Mouse (Mus musculus) kidney, embryonic 16.5 days (tissue): Measurements from ENCODE around the gene Dnaja4. TPM values are rescaled to one million over a fixed set of nuclear protein-coding genes. Genes with fewer than 3 reads are reported as not detected.
A peak's percentile ranks its signal among the peaks of the same experiment; 100 is the strongest.

Source experiments
- ATAC-seq: fragments of 200-750 bp; cut with Nextera tagmentation; 2 replicates; pipeline ENCODE4 v1.8.0; 2017; ENCODE audit warnings: moderate TSS enrichment; ENCODE audit not compliant: low FRiP score, low TSS enrichment
- H3K27ac ChIP-seq: fragments of 300-500 bp; sonication (generic); 2 replicates; pipeline ENCODE4 v1.5.1; 2014; ENCODE audit warnings: low read length
- H3K27me3 ChIP-seq: fragments of 300-500 bp; sonication (generic); 2 replicates; pipeline ENCODE4 v1.6.1; 2014; ENCODE audit warnings: low read length, control low read depth, mixed read lengths; ENCODE audit not compliant: insufficient read depth
- H3K36me3 ChIP-seq: fragments of 300-500 bp; sonication (generic); 2 replicates; pipeline ENCODE4 v1.6.1; 2014; ENCODE audit warnings: low read length, control low read depth, mixed read lengths; ENCODE audit not compliant: insufficient read depth
- H3K4me1 ChIP-seq: fragments of 300-500 bp; sonication (generic); 2 replicates; pipeline ENCODE4 v1.6.1; 2014; ENCODE audit warnings: low read length, control low read depth, mixed read lengths; ENCODE audit not compliant: insufficient read depth
- H3K4me2 ChIP-seq: fragments of 300-500 bp; sonication (generic); replicated peaks from 2 replicates; pipeline ENCODE4 v1.6.1; 2014; ENCODE audit warnings: low read depth, low read length
- H3K4me3 ChIP-seq: fragments of 300-500 bp; sonication (generic); 2 replicates; pipeline ENCODE4 v1.5.1; 2014; ENCODE audit warnings: mild to moderate bottlenecking, low read length
- H3K9ac ChIP-seq: fragments of 300-500 bp; sonication (generic); replicated peaks from 2 replicates; pipeline ENCODE4 v1.6.1; 2014; ENCODE audit warnings: low read length
- H3K9me3 ChIP-seq: fragments of 300-500 bp; sonication (generic); 2 replicates; pipeline ENCODE4 v1.6.1; 2016; ENCODE audit warnings: low read length, control low read depth
- WGBS: fragments of 180-500 bp; shearing (Covaris S2); extraction: QIAGEN DNeasy Blood & Tissue Kit; methylation state at CpG from one replicate; pipeline ENCODE4 v1.1.7; 2014; 5-methylcytosine and 5-hydroxymethylcytosine counted together
- polyA plus RNA-seq: library from polyadenylated mRNA; unstranded; fragments of >200 nt; fragmentation: Nextera tagmentation; extraction: Ambion mirVana; gene quantifications from 2 replicates; pipeline ENCODE4 v1.2.1, GENCODE M21; 2015

The Dnaja4 gene
- 3.1 and 3.7 TPM in 2 replicates for polyA plus RNA-seq

DNA sequence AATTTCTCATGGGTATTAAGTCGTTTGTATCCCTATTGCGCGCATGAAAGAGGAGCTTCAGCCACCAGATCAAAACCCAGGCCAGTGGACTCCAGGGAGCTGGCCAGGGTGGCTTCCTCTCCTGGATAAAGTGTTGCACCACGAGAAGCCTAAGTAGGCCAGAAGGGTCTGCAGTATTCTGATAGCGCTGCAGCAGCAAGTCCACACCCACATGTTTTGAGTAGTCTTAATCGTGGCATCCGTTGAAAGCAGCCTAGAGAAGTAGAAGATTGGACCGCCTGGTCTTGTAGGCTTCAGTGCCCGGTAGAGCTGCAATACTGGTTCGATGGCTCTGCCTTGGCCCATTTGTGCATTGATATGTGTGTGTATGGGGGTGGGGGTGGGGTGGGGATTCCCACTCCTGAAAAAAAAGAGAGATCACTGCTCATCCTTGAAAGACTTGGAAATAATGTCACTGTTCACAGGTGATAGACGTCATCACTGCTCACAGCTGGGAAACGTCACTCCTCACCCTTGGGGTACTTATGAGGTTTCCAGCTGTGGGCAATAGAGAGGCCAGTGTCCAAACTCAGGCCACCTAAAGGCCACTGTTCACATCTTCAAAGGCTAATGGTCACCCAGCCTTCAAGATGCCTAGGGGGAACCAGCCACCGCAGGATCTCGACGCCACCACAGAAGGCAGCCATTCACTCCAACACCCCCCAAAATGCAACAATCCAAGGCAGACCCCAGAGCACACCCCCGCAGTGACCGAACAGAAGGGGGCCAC lies at the start of gene Dnaja4:
Gene Dnaja4, plus strand, starts transcription at position 556 of the 769 bp plus-strand sequence.
- H3K27ac ChIP-seq = no peak within 1 kb of the TSS
- 61% methylated on average over 17 of the region's 17 CpGs for WGBS

DNA sequence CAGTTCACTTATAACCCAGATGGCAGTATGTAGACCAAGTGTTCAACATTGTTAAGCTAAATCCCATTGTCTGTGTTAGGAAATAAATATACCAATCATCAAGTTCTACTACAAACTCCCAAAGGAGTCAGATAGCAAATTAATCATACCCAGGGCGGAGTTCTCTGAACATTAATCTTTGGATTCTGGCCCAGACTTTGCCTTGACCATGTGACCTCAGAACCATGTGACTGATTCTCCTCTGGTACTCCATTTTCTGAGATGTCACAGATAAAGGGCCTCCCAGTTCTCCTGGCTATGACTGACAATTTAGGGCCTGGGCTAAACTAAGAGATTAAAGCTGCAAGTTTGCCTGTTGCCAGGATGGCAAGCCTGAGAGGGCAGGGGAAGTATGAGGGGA lies 49.3 kb upstream of the Dnaja4 start:
- Histone ChIP-seq H3K27me3 (no peaks in the 10 kb centered on the region), H3K4me3 (no peak overlapping the region), H3K36me3 (no peaks in the 10 kb centered on the region), H3K4me2 (no peak overlapping the region), H3K27ac (no peak overlapping the region), H3K9me3 (no peaks in the 10 kb centered on the region), H3K9ac (no peak overlapping the region), H3K4me1 (no peaks in the 10 kb centered on the region)
- ATAC-seq = no peak
- 69% methylated on average over 1 of the region's 1 CpGs for WGBS

More for the DNA sequence above, at the start of gene Dnaja4:
- H3K9me3 ChIP-seq = no peaks in the 10 kb centered on the region
- ATAC-seq = peak; percentile 43
- peak within 1 kb of the TSS; percentile 96 for H3K4me2 ChIP-seq
- no peaks in the 10 kb centered on the region for H3K36me3 ChIP-seq
- H3K27me3 ChIP-seq = peaks cover 26% of the 10 kb centered on the region
- H3K4me1 ChIP-seq = peaks cover 9% of the 10 kb centered on the region; the same call in 1 of the 2 replicates
- H3K4me3 ChIP-seq = peak within 1 kb of the TSS; percentile 74
- H3K9ac ChIP-seq = peak within 1 kb of the TSS; percentile 76

DNA sequence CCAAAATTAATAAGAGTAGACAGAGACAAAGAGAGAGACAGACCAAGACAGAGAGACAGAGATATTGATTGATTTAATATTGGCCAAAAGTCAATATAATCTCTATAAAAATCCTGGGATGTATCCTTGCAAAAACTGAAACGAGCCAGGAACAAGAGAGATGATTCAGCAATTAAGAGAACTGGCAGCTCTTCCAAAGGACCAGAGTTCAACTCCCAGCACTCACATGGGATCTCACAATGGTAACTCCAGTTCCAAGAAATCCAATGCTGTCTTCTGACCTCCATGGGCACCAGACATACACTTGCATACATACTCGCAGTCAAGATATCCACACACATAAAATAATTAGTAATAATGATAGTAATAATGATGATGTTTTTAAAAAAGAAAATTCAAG lies 45.9 kb upstream of the Dnaja4 start:
- Histone ChIP-seq H3K9me3 (no peaks in the 10 kb centered on the region), H3K9ac (no peak overlapping the region), H3K27me3 (no peaks in the 10 kb centered on the region), H3K4me2 (no peak overlapping the region), H3K36me3 (no peaks in the 10 kb centered on the region), H3K27ac (no peak overlapping the region), H3K4me3 (no peak overlapping the region), H3K4me1 (no peaks in the 10 kb centered on the region)
- ATAC-seq = no peak
- WGBS = 86% methylated on average over 2 of the region's 2 CpGs

DNA sequence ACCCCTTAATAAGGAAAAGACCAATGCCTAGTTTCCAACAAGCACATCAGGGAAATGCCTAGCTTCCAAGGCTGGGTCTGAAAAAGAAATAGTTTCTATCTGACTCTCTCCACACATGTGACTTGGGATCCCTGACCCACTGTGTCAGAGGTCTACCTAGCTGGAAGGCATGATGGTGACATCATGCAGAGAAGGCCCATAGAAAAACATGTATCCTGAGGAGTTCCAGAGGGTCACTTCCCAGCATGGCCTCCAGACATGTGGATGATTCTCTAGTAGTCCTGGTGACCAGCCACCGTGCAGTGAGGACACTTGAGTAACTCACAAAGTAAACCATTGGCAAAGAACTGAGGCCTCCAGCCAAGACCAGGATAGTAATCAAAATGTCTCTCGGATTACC lies 42.8 kb upstream of the Dnaja4 start:
- 68% methylated on average over 2 of the region's 2 CpGs for WGBS

GRCm38 (mm10) chr9:54656402-54656801 lies 42.3 kb upstream of the Dnaja4 start:
- H3K4me2 ChIP-seq = no peak overlapping the region
- no peaks in the 10 kb centered on the region for H3K27me3 ChIP-seq
- H3K27ac ChIP-seq = no peak overlapping the region
- peaks cover under 1% of the 10 kb centered on the region; the same call in 1 of the 2 replicates for H3K4me1 ChIP-seq
- no peak overlapping the region for H3K4me3 ChIP-seq
- no peaks in the 10 kb centered on the region for H3K36me3 ChIP-seq
- WGBS = 79% methylated on average over 6 of the region's 6 CpGs
- no peak for ATAC-seq
- no peak overlapping the region for H3K9ac ChIP-seq
- H3K9me3 ChIP-seq = no peaks in the 10 kb centered on the region

More for the DNA sequence above, 42.8 kb upstream of the Dnaja4 start:
- ATAC-seq = no peak
- Histone ChIP-seq H3K9me3 (no peaks in the 10 kb centered on the region), H3K9ac (no peak overlapping the region), H3K4me3 (no peak overlapping the region), H3K27me3 (no peaks in the 10 kb centered on the region), H3K4me1 (no peaks in the 10 kb centered on the region), H3K36me3 (no peaks in the 10 kb centered on the region), H3K27ac (no peak overlapping the region), H3K4me2 (no peak overlapping the region)

DNA sequence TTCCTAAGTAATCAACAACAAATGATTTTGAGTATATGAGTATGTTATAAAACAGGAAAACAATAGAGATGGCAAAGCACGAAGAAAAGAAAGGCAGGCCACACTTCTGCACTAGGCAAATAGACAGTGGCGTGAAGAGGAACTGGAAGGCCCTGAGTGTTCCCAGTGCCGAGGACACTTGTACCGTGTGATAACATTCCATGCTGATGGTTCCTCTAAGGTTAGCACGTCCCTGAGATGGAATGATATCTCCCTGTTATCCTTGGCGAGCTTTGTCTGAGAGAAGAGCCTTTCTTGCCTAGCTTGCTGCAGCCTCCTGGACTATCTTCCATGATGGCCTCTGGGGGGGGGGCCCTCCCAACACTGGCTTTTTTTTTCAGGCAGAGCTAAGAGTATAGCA lies 39.9 kb upstream of the Dnaja4 start:
- 81% methylated on average over 6 of the region's 6 CpGs for WGBS
- H3K4me3 ChIP-seq = no peak overlapping the region
- H3K9me3 ChIP-seq = no peaks in the 10 kb centered on the region
- H3K9ac ChIP-seq = no peak overlapping the region
- no peak overlapping the region for H3K4me2 ChIP-seq
- peaks cover 6% of the 10 kb centered on the region; the same call in 1 of the 2 replicates for H3K4me1 ChIP-seq
- H3K36me3 ChIP-seq = no peaks in the 10 kb centered on the region
- no peak overlapping the region for H3K27ac ChIP-seq
- ATAC-seq = no peak
- no peaks in the 10 kb centered on the region for H3K27me3 ChIP-seq

DNA sequence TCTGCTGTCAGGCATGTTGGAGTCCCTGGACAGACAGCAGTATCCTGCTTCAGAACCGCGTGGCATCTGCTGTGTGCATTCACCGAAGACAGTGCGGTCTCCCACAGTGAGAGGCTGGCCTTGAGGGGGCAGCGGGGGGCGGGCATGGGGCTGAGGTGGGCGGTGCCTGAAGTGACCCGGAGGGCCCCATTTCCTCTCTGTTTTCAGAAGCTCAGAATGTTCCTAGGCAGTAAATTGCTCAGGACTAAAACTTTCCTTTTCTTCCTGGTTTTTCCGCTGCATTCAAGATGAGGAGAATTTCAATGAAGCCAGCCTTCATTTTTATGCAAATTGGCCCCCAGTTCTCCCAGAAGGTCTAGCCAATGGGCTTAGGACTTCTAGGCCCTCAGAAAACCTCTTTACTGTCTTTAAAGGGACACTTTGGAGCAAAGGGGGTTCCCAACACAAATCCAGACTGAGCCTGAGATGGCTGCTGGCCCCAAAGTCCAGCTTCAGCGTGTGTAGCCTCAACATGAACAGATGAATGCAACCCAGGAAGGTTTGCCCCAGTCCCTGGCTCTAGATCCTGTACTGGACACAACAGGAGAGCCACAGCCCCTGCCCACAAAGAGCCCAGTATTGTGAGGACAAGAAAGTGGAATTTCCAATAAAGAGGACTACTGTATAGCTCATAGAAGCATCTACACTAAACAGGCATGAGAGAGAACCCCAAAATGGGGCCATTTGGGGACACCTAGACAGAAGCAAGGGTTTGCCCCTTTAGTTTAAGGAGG lies 36.9 kb upstream of the Dnaja4 start, which contains the start of gene Acsbg1:
Gene Acsbg1, minus strand, starts transcription at position 266 of the 773 bp plus-strand sequence.
- Histone ChIP-seq H3K36me3 (no peaks in the 10 kb centered on the region), H3K9me3 (peaks cover 2% of the 10 kb centered on the region; the same call in 1 of the 2 replicates), H3K4me2 (peak within 1 kb of the TSS; percentile 38), H3K27me3 (no peaks in the 10 kb centered on the region), H3K4me3 (no peak within 1 kb of the TSS), H3K4me1 (peaks cover 6% of the 10 kb centered on the region; the same call in 1 of the 2 replicates), H3K9ac (no peak within 1 kb of the TSS), H3K27ac (no peak within 1 kb of the TSS)
- peak; percentile 54 for ATAC-seq
- WGBS = 17% methylated on average over 10 of the region's 10 CpGs

DNA sequence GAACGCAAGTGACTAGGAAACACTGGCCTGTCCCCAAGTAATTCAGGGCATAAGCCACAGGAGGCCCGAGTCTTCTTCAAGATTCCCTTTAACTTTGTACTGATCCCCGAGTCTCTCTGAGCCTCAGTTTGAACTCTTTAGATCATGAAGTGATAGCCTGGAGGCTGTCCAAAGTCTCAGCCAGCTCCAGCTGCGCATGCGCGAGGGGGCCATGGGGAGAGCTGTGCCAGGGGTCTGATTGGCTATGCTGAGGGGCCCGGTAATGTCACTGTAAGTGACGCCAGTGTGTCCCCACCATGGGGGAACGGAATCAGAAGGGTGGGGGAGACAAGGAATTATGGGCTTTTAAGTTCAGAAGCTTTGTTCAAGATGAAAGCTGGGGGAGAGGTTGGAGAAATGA lies 34.3 kb upstream of the Dnaja4 start:
- Histone ChIP-seq H3K9ac (no peak overlapping the region), H3K9me3 (peaks cover 2% of the 10 kb centered on the region; the same call in 1 of the 2 replicates), H3K4me3 (no peak overlapping the region), H3K36me3 (no peaks in the 10 kb centered on the region), H3K4me1 (peaks cover 6% of the 10 kb centered on the region; the same call in 1 of the 2 replicates), H3K4me2 (no peak overlapping the region), H3K27ac (no peak overlapping the region), H3K27me3 (no peaks in the 10 kb centered on the region)
- 73% methylated on average over 9 of the region's 9 CpGs for WGBS
- ATAC-seq = no peak

- H3K4me3 ChIP-seq = no peak overlapping the region
- 100% methylated on average over 3 of the region's 3 CpGs for WGBS
- peaks cover 2% of the 10 kb centered on the region; the same call in 1 of the 2 replicates for H3K9me3 ChIP-seq
- H3K36me3 ChIP-seq = no peaks in the 10 kb centered on the region
- peaks cover 6% of the 10 kb centered on the region; the same call in 1 of the 2 replicates for H3K4me1 ChIP-seq
- ATAC-seq = no peak
- H3K27me3 ChIP-seq = no peaks in the 10 kb centered on the region
- no peak overlapping the region for H3K4me2 ChIP-seq
- H3K27ac ChIP-seq = no peak overlapping the region
- H3K9ac ChIP-seq = no peak overlapping the region
Measured at GRCm38 (mm10) chr9:54666116-54666515, 32.6 kb upstream of the Dnaja4 start.
